Mouse (Mus musculus) ES-Bruce4 (cell line): Measurements from ENCODE around the gene Immp2l.

Experiments
- CTCF ChIP-seq: IDR thresholded peaks from one replicate; pipeline ENCODE4 v1.8.1; 2011; ENCODE audit warnings: low read depth, low read length
- EP300 ChIP-seq: IDR thresholded peaks from 2 replicates; pipeline ENCODE4 v1.6.1; 2011; ENCODE audit warnings: low read depth, low read length; ENCODE audit not compliant: insufficient read depth

DNA sequence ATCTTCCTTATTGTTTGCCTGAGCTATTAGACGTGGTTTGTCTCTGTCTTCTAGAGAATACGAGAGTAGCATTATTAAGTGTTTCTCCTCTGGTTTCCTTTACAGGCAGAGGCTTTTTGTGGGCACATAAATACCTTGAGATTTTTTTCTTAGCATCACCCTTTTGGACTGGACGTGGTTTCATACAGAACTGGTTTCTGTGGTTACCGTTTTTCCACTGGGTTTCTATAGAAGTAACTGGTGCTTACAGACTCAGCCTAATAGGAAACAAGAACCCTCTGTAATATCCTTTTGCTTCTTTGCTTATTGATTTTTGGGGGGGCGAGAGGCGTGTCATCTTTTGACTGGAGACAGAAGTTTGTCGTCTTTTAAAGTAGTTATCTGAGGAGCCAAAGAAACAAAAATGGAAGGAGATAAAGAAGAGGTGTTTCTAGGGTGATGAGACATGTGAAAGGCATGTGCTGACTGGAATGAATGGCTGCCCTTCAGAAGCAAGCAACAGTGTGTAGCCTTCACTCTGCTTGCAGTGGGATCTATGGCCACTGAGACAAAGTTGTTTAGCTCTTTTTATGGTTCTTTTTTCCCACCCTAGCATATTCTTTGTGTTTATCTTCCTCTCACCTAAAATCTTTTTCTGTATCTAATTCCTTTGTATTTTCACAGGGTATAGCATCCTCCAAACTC is 307.2 kb downstream of the Immp2l start:
- no peak for TF ChIP-seq EP300
- TF ChIP-seq CTCF, result no peak
